Mouse (Mus musculus): ENCODE data around the gene Igsf3.
"Not testable (repeated sequence)": the region's sequence is repeated elsewhere in the genome, so short reads cannot be mapped to it uniquely, and the experiment has no call there.

- not testable (repeated sequence) for TF ChIP-seq GABPA (IDR thresholded peaks at IDR 0.05; ENCODE audit: low read depth, low read length); ZMIZ1 (IDR thresholded peaks at IDR 0.05; ENCODE audit: low read depth, low read length); CTCF (IDR thresholded peaks at IDR 0.05 in 2 of 3, conservative IDR thresholded peaks at IDR 0.05 in 1 of 3; ENCODE audit: control insufficient read depth in 1 of 3, insufficient read depth in 1 of 3, low read depth in 2 of 3, low read length in 3 of 3, poor library complexity in 1 of 3, severe bottlenecking in 1 of 3); GATA1 (IDR thresholded peaks at IDR 0.05; ENCODE audit: low read depth, low read length); ZC3H11A (IDR thresholded peaks at IDR 0.05; ENCODE audit: low read depth, low read length); POLR2AphosphoS2 (IDR thresholded peaks at IDR 0.05; ENCODE audit: low read length); TAL1 (IDR thresholded peaks at IDR 0.05; ENCODE audit: low read length)
Observed at GRCm38 (mm10) chr3:101413013-101413412, 36.1 kb downstream of the Igsf3 start.
